Mouse (Mus musculus): ENCODE results near the gene Olfr49. TPM values are rescaled to one million over a fixed set of nuclear protein-coding genes. Genes with fewer than 3 reads are reported as not detected.

Gene Olfr49
- polyA plus RNA-seq (2016; fragmentation: Nextera tagmentation; extraction: Ambion mirVana): not detected in 2 replicates

- H3K4me3 ChIP-seq: no peak within 1 kb of the TSS
- 74% methylated on average over 1 of the region's 1 CpGs for WGBS
- no peaks in the 10 kb centered on the region for H3K9me3 ChIP-seq (replicated peaks)
- no peaks in the 10 kb centered on the region for H3K4me1 ChIP-seq
- DNase-seq (ENCODE audit: low spot score): no peak
- H3K27ac ChIP-seq: no peak within 1 kb of the TSS
- no peaks in the 10 kb centered on the region for H3K27me3 ChIP-seq (ENCODE audit: low read depth, poor library complexity, severe bottlenecking)
- no peaks in the 10 kb centered on the region for H3K36me3 ChIP-seq
Measured at GRCm38 (mm10) chr14:54284839-54285238, at the start of gene Olfr49. Gene Olfr49, minus strand, starts transcription at chr14:54284939.

GRCm38 (mm10) chr14:54333452-54334189 is 48.9 kb upstream of the Olfr49 start:
- 91% methylated on average over 8 of the region's 8 CpGs for WGBS
- Histone ChIP-seq H3K27me3 (ENCODE audit: low read depth, poor library complexity, severe bottlenecking) (no peaks in the 10 kb centered on the region), H3K9me3 (replicated peaks) (no peaks in the 10 kb centered on the region), H3K4me3 (no peak overlapping the region), H3K4me1 (peaks cover 6% of the 10 kb centered on the region; the same call in 1 of the 2 replicates), H3K36me3 (no peaks in the 10 kb centered on the region), H3K27ac (no peak overlapping the region)
- DNase-seq (ENCODE audit: low spot score): no peak

GRCm38 (mm10) chr14:54332176-54333074 is 47.7 kb upstream of the Olfr49 start:
- Histone ChIP-seq H3K36me3 (no peaks in the 10 kb centered on the region), H3K27ac (no peak overlapping the region), H3K27me3 (ENCODE audit: low read depth, poor library complexity, severe bottlenecking) (no peaks in the 10 kb centered on the region), H3K4me3 (no peak overlapping the region), H3K4me1 (peaks cover 6% of the 10 kb centered on the region; the same call in 1 of the 2 replicates), H3K9me3 (replicated peaks) (no peaks in the 10 kb centered on the region)
- no peak for DNase-seq (ENCODE audit: low spot score)
- WGBS: 86% methylated on average over 5 of the region's 5 CpGs

- Histone ChIP-seq H3K36me3 (no peaks in the 10 kb centered on the region), H3K4me1 (peaks cover 6% of the 10 kb centered on the region; the same call in 1 of the 2 replicates), H3K27me3 (ENCODE audit: low read depth, poor library complexity, severe bottlenecking) (no peaks in the 10 kb centered on the region), H3K9me3 (replicated peaks) (no peaks in the 10 kb centered on the region), H3K27ac (no peak overlapping the region), H3K4me3 (no peak overlapping the region)
- WGBS: 96% methylated on average over 1 of the region's 1 CpGs
- no peak for DNase-seq (ENCODE audit: low spot score)
Measured at GRCm38 (mm10) chr14:54331178-54331577, 46.4 kb upstream of the Olfr49 start.

- WGBS: 40% methylated on average over 9 of the region's 9 CpGs
- Histone ChIP-seq H3K27ac (no peak overlapping the region), H3K27me3 (ENCODE audit: low read depth, poor library complexity, severe bottlenecking) (no peaks in the 10 kb centered on the region), H3K4me1 (peaks cover 6% of the 10 kb centered on the region; the same call in 1 of the 2 replicates), H3K4me3 (no peak overlapping the region), H3K9me3 (replicated peaks) (no peaks in the 10 kb centered on the region), H3K36me3 (no peaks in the 10 kb centered on the region)
- DNase-seq (ENCODE audit: low spot score): no peak
Measured at GRCm38 (mm10) chr14:54329201-54329600, 44.5 kb upstream of the Olfr49 start.

GRCm38 (mm10) chr14:54328548-54328947 is 43.8 kb upstream of the Olfr49 start:
- Histone ChIP-seq H3K36me3 (no peaks in the 10 kb centered on the region), H3K4me3 (no peak overlapping the region), H3K27ac (no peak overlapping the region), H3K27me3 (ENCODE audit: low read depth, poor library complexity, severe bottlenecking) (no peaks in the 10 kb centered on the region), H3K4me1 (peaks cover 6% of the 10 kb centered on the region; the same call in 1 of the 2 replicates), H3K9me3 (replicated peaks) (no peaks in the 10 kb centered on the region)
- no peak for DNase-seq (ENCODE audit: low spot score)
- WGBS: 78% methylated on average over 2 of the region's 2 CpGs

GRCm38 (mm10) chr14:54324486-54324885 is 39.7 kb upstream of the Olfr49 start:
- 78% methylated on average over 5 of the region's 5 CpGs for WGBS
- H3K9me3 ChIP-seq (replicated peaks): no peaks in the 10 kb centered on the region
- no peak for DNase-seq (ENCODE audit: low spot score)
- H3K27me3 ChIP-seq (ENCODE audit: low read depth, poor library complexity, severe bottlenecking): no peaks in the 10 kb centered on the region
- no peak overlapping the region for H3K4me3 ChIP-seq
- H3K27ac ChIP-seq: no peak overlapping the region
- no peaks in the 10 kb centered on the region for H3K36me3 ChIP-seq
- no peaks in the 10 kb centered on the region for H3K4me1 ChIP-seq

- Histone ChIP-seq H3K4me1 (no peaks in the 10 kb centered on the region), H3K4me3 (no peak overlapping the region), H3K36me3 (no peaks in the 10 kb centered on the region), H3K27ac (no peak overlapping the region), H3K9me3 (replicated peaks) (no peaks in the 10 kb centered on the region), H3K27me3 (ENCODE audit: low read depth, poor library complexity, severe bottlenecking) (no peaks in the 10 kb centered on the region)
- 83% methylated on average over 18 of the region's 18 CpGs for WGBS
- no peak for DNase-seq (ENCODE audit: low spot score)
Measured at GRCm38 (mm10) chr14:54321556-54322376, 37.0 kb upstream of the Olfr49 start.

GRCm38 (mm10) chr14:54311763-54312162 is 27.0 kb upstream of the Olfr49 start:
- H3K27ac ChIP-seq: no peak overlapping the region
- no peaks in the 10 kb centered on the region for H3K4me1 ChIP-seq
- H3K36me3 ChIP-seq: no peaks in the 10 kb centered on the region
- H3K27me3 ChIP-seq (ENCODE audit: low read depth, poor library complexity, severe bottlenecking): no peaks in the 10 kb centered on the region
- H3K4me3 ChIP-seq: no peak overlapping the region
- no peaks in the 10 kb centered on the region for H3K9me3 ChIP-seq (replicated peaks)
- WGBS: 31% methylated on average over 3 of the region's 3 CpGs
- no peak for DNase-seq (ENCODE audit: low spot score)

- Histone ChIP-seq H3K27ac (no peak overlapping the region), H3K27me3 (ENCODE audit: low read depth, poor library complexity, severe bottlenecking) (peaks cover 5% of the 10 kb centered on the region; the same call in 1 of the 2 replicates), H3K4me3 (no peak overlapping the region), H3K4me1 (no peaks in the 10 kb centered on the region), H3K9me3 (replicated peaks) (no peaks in the 10 kb centered on the region), H3K36me3 (no peaks in the 10 kb centered on the region)
- 91% methylated on average over 3 of the region's 3 CpGs for WGBS
- DNase-seq (ENCODE audit: low spot score): no peak
Measured at GRCm38 (mm10) chr14:54300676-54301075, 15.9 kb upstream of the Olfr49 start.

- H3K27ac ChIP-seq: no peak overlapping the region
- WGBS: 87% methylated on average over 5 of the region's 5 CpGs
- DNase-seq (ENCODE audit: low spot score): no peak
Measured at GRCm38 (mm10) chr14:54300136-54300535, 15.4 kb upstream of the Olfr49 start.

GRCm38 (mm10) chr14:54276446-54276845 is 8.3 kb downstream of the Olfr49 start:
- no peak overlapping the region for H3K4me3 ChIP-seq
- WGBS: 90% methylated on average over 2 of the region's 2 CpGs

More at GRCm38 (mm10) chr14:54300136-54300535, 15.4 kb upstream of the Olfr49 start:
- H3K4me1 ChIP-seq: no peaks in the 10 kb centered on the region
- no peaks in the 10 kb centered on the region for H3K9me3 ChIP-seq (replicated peaks)
- H3K36me3 ChIP-seq: no peaks in the 10 kb centered on the region
- no peak overlapping the region for H3K4me3 ChIP-seq
- H3K27me3 ChIP-seq (ENCODE audit: low read depth, poor library complexity, severe bottlenecking): peaks cover 5% of the 10 kb centered on the region; the same call in 1 of the 2 replicates

More at GRCm38 (mm10) chr14:54276446-54276845, 8.3 kb downstream of the Olfr49 start:
- no peaks in the 10 kb centered on the region for H3K4me1 ChIP-seq
- H3K27ac ChIP-seq: no peak overlapping the region
- no peaks in the 10 kb centered on the region for H3K9me3 ChIP-seq (replicated peaks)
- no peak for DNase-seq (ENCODE audit: low spot score)
- no peaks in the 10 kb centered on the region for H3K27me3 ChIP-seq (ENCODE audit: low read depth, poor library complexity, severe bottlenecking)
- H3K36me3 ChIP-seq: no peaks in the 10 kb centered on the region

All from limb, embryonic 10.5 days (tissue).